Mouse (Mus musculus): ENCODE measurements around the gene Plch2. TPM values are rescaled to one million over a fixed set of nuclear protein-coding genes. Genes with fewer than 3 reads are reported as not detected.
A peak's percentile ranks its signal among the peaks of the same experiment; 100 is the strongest.

Gene Plch2
- total RNA-seq, 2 experiments from 2014 or later, result 0.27 to 0.79 TPM

GRCm38 (mm10) chr4:155074418-155074817 lies 17.8 kb upstream of the Plch2 start:
- DNase-seq, result no peak

GRCm38 (mm10) chr4:155070921-155071320 lies 14.3 kb upstream of the Plch2 start:
- no peak for DNase-seq

DNA sequence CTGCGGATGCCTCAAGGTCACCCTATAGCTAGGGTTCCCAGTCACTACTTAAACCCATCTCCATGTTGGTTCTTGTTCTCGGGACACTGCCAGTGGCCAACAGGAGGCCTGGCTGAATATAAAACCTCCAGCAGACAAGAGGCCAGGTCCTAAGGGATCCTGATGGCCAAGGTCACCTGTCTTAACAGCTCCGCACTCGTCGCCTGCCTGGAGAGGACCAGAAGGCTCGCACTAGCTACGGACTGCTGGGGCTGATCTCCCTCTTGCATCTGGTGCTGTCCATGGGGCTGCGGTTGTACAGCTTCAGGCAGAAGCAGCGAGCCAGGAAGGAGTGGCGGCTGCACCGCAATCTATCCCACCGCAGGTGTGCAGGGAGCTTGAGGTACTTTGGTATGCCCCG lies 13.6 kb upstream of the Plch2 start:
- DNase-seq, result no peak

DNA sequence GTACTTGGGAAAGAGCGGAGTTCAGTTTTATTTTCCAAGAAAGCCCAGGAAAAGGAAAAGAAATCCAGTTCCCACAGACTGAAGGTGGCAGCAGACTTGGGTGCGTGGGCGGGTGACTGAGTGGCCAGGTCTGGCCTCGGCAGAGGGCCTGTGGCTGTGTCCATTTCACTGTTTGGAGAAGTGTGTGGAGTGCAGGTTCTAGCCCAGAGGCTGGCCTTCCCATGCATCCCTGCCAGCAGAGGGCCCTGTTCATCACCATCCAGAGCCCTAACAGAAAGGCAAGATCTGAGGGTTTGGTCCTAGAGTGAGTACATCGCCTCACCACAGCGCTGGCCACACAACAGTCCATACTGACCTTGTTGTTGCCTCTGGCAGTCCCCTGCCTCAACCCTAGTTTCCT lies 12.6 kb upstream of the Plch2 start:
- no peak for DNase-seq

GRCm38 (mm10) chr4:155068357-155068972 lies 11.9 kb upstream of the Plch2 start:
- no peak for DNase-seq

DNA sequence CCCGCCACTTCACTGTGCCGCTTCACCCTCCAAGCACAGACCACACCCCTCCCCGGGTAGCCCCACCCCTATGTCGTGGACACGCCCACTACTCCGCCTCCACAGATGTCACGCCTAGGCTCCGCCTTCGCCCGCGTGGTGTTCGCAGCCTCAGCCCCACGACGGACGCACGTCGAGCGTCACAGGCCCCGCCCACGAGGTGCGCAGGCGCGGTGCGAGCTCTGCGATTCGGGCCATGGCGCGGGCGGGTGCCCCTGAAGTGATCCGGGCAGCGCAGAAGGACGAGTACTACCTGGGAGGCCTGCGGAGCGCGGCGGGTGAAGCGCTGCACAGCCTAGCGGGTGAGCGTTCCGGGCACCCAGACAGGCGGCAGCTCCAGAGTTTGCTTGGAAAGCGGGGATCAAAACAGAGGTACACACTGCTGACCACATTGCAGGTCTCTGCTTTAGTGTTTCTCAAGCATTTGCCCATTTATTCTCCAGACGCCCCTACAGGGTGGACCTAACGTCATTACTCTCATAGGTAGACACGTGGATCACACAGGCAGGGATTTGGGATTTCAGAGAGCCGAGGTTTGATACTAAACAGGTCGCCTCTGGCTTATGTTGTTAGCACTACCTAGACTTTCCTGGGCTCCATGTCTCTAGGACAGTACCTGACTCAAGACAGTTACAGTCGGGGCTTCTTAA lies 10.4 kb upstream of the Plch2 start, which contains the start of gene Pex10:
TSS of gene Pex10 (plus strand) at position 183 of the 689 bp plus-strand sequence.
- DNase-seq, result peak; percentile 99

GRCm38 (mm10) chr4:155065970-155066833 lies 9.6 kb upstream of the Plch2 start:
- peak; percentile 92 for DNase-seq

DNA sequence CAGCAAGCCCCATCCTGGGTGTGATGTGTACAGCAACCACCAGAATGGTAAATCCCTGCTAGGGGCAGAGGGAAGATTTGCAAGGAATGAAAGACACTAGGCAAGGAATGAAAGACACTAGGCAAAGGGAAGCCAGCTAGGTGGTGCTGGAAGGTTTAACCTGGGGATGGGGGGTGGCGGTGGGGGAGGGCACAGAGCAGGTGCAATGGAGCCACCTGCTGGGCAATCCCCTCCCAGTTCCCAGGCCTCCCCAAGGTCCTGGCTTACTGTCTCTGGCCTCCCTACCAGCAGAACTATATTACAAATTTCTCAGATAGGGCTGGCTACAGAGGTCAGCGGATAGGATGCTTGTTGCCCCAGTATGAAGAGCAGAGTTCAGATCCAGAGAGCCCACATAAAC lies 7.9 kb upstream of the Plch2 start:
- no peak for DNase-seq

GRCm38 (mm10) chr4:155063895-155064294 lies 7.3 kb upstream of the Plch2 start:
- no peak for DNase-seq

- no peak for DNase-seq
Measured at GRCm38 (mm10) chr4:155058325-155058724, 1.7 kb upstream of the Plch2 start.

GRCm38 (mm10) chr4:155050116-155050515 lies 6.5 kb downstream of the Plch2 start:
- DNase-seq, result no peak

GRCm38 (mm10) chr4:155046636-155047035 lies 9.9 kb downstream of the Plch2 start:
- DNase-seq, result no peak

GRCm38 (mm10) chr4:155043289-155043625 lies 13.3 kb downstream of the Plch2 start:
- no peak for DNase-seq

DNA sequence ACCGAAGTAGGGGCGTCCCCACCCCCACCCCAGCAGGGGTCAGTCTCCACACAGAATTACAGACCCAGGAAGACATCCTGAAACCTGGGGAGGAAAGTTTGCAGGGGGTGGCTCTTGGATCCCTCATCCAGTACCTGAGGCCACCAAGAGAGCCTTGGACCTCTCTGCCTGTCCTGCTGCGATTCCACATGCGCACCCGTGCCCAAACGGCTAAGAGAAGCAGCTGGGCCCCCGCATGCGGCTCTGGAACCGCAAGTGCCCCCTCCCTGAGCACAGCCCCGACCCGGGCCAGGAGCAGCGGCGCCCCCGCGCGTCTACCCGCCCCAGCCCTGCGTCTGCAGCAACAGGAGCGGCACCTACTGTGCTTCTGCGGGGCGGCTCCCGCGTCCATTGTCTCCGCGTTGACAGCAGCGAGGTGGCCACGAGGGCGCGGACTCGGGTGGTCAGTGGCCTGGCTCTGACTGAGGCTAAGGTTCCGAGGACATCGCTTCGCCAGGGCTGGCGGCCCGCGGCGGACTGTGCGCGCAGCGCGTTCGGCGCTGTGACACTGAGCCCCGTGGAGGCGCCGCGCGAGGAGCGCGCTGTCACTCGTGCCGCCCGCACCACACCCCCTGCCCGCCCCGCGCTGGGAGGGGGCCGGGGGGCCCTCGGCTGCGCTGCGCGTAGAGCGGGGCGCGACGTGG lies 13.8 kb downstream of the Plch2 start:
- no peak for DNase-seq

- no peak for DNase-seq
Measured at GRCm38 (mm10) chr4:155040696-155041095, 15.9 kb downstream of the Plch2 start.

- DNase-seq, result no peak
Measured at GRCm38 (mm10) chr4:155040197-155040596, 16.4 kb downstream of the Plch2 start.

GRCm38 (mm10) chr4:155034787-155035186 lies 21.8 kb downstream of the Plch2 start:
- no peak for DNase-seq

- no peak for DNase-seq
Measured at GRCm38 (mm10) chr4:155034202-155034601, 22.4 kb downstream of the Plch2 start.

GRCm38 (mm10) chr4:155033115-155033514 lies 23.5 kb downstream of the Plch2 start:
- no peak for DNase-seq

GRCm38 (mm10) chr4:155024170-155025010 lies 32.2 kb downstream of the Plch2 start:
- DNase-seq, result no peak

DNA sequence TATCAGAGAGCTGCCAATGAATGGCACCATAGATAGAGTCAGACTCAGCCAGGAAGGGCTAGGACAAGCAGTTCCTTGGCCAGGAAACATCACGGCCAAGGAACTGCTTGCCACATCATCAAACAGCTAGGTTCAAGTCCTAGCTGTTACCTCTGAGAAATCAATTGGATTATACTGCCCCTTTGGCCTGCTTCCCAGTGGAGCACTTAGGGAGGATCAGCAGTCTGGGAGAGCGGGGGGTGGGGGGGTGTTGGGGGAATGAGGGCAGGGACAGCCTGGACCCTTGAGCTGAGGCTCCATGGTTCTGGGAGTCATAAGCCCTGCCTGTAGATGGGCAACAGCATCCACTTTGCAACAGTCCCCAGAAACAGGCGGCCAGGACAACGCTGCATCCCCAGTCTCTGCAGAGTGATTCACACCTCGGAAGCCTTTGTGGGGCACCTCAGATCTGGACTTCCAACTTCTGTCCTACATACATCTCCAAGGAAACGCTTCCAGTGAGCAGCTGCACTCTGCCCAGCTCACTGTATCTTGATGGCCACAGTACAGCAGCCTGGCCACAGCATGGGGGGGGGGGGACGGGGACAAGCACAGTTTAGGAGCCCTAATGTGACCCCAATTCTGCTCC lies 34.2 kb downstream of the Plch2 start:
- DNase-seq, result no peak
